Mouse (Mus musculus) CD8-positive naive resting alpha-beta T cell, adult 57 days (primary cell): ENCODE measurements around the gene Zfp609. TPM values are rescaled to one million over a fixed set of nuclear protein-coding genes. Genes with fewer than 3 reads are reported as not detected.

Experiments used
- total RNA-seq: library from RNA; stranded (reverse); gene quantifications from one replicate; pipeline ENCODE4 v1.2.4, GENCODE M21; 2023

Gene Zfp609
- total RNA-seq: 17.3 TPM

GRCm38 (mm10) chr9:65827344-65828015 is at the start of gene Zfp609:
Gene Zfp609, minus strand, starts transcription at chr9:65827564.

GRCm38 (mm10) chr9:65667701-65668100 is 159.7 kb downstream of the Zfp609 start, which contains the start of gene Oaz2:
Gene Oaz2, plus strand, starts transcription at chr9:65668001.

Other genes starting within 250 kb of the Zfp609 start
- 48.3 TPM for gene Plekho2, start 247.5 kb downstream of the Zfp609 start, total RNA-seq
- not detected for gene Pif1, start 240.4 kb downstream of the Zfp609 start, total RNA-seq
- gene Rbpms2, start 197.9 kb downstream of the Zfp609 start, total RNA-seq: 0.70 TPM
- gene Oaz2, start 159.6 kb downstream of the Zfp609 start, total RNA-seq: 25.1 TPM
- gene Pclaf, start 62.7 kb upstream of the Zfp609 start, total RNA-seq: 1.2 TPM
- gene Trip4, start 81.2 kb upstream of the Zfp609 start, total RNA-seq: 19.6 TPM
- gene Csnk1g1, start 81.4 kb upstream of the Zfp609 start, total RNA-seq: 71.7 TPM
- gene Ppib, start 232.7 kb upstream of the Zfp609 start, total RNA-seq: 240 TPM
- 0.95 TPM for gene Snx22, start 242.2 kb upstream of the Zfp609 start, total RNA-seq